Mouse (Mus musculus): ENCODE measurements around the gene Elovl2. TPM values are rescaled to one million over a fixed set of nuclear protein-coding genes. Genes with fewer than 3 reads are reported as not detected.
"Not testable (repeated sequence)": the region's sequence is repeated elsewhere in the genome, so short reads cannot be mapped to it uniquely, and the experiment has no call there.

Gene Elovl2
- polyA plus RNA-seq (2012; rRNA removed) (2.3 and 2.7 TPM in 2 replicates), polyA plus RNA-seq (2014; fragmentation: Nextera tagmentation; extraction: Ambion mirVana) (2.5 and 3.7 TPM in 2 replicates)

DNA sequence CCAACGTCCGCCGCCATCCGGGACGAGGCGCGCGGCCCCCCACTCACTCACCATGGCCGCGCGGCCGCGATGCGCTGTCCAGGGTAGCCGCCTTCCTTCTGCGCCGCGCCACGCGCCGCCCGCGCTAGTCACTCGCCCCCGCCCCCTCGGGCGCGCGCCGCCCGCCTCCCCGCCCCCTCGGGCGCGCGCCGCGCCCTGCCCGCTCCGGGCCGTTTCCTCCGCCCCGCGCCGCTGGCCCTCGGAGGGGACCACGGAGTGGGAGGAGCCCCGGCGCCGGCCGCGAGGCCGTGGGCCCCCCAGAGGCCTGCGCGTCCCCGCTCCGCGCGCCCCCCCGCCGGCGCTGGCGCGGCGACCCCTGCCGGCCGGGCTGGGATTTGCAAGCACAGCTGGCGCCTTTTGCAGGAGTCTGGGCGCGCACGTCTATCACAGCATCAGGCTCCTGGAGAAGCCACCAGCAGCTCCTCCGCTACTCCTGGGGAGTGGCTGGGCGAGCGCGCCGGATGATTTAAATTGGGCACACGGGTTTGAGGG, at the start of gene Elovl2:
Elovl2 (minus strand) TSS at position 102 of the 531 bp plus-strand sequence.
- ATAC-seq (ENCODE audit: low FRiP score, low read depth) (peak; percentile 96), DNase-seq (ENCODE audit: low spot score) (peak; percentile 82)
- Histone ChIP-seq H3K4me1 (ENCODE audit: control insufficient read depth, insufficient read depth, low read length) (no peaks in the 10 kb centered on the region), H3K4me3 (replicated peaks; ENCODE audit: low read length) (peak within 1 kb of the TSS; percentile 58), H3K9me3 (ENCODE audit: control insufficient read depth, low read length) (peaks cover 11% of the 10 kb centered on the region; the same call in 1 of the 2 replicates), H3K9ac (ENCODE audit: low read depth, low read length, severe bottlenecking) (peak within 1 kb of the TSS; percentile 60), H3K27ac (replicated peaks; ENCODE audit: low read depth, low read length) (no peak within 1 kb of the TSS), H3K36me3 (ENCODE audit: control insufficient read depth, insufficient read depth, low read length) (no peaks in the 10 kb centered on the region), H3K4me2 (replicated peaks; ENCODE audit: low read depth, low read length, severe bottlenecking) (peak within 1 kb of the TSS; percentile 66), H3K27me3 (ENCODE audit: control insufficient read depth, insufficient read depth, low read length) (no peaks in the 10 kb centered on the region)
- no peak for TF ChIP-seq POLR2A (IDR thresholded peaks at IDR 0.05; ENCODE audit: borderline replicate concordance, extremely low read depth, insufficient read depth, insufficient read length)
- 2% methylated on average over 39 of the region's 77 CpGs for WGBS

DNA sequence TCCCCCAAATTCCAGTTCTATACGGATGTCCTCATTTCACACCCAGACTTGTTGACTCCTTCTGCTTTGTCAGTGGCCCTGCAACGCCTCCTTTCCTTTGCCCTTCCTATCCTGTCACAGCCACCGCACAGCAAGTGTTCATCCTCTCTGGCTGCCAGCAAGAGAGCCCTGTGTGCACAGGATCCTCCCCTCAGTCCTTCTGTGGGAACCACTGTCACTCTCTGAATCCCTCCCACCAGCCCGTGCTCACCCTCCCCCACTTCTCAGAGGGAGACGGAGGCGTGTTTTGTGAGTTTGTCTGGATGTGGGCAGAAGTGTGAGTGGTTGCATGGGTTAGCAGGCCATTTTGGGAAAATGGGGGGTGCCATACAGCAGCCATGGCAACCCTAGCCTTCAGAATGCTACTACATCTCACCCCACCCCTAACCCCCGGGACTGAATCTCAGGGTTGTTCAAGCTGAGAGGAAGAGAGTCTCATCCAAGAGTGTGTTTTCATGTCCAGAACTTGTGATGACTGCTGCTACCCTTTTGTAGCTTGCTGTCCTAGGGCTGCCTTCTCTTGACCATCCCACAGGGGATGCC, 47.7 kb upstream of the Elovl2 start:
- H3K36me3 ChIP-seq (ENCODE audit: control insufficient read depth, insufficient read depth, low read length), result no peaks in the 10 kb centered on the region
- no peak overlapping the region for H3K4me2 ChIP-seq (replicated peaks; ENCODE audit: low read depth, low read length, severe bottlenecking)
- DNase-seq (ENCODE audit: low spot score) (no peak), ATAC-seq (ENCODE audit: low FRiP score, low read depth) (no peak)
- TF ChIP-seq POLR2A (IDR thresholded peaks at IDR 0.05; ENCODE audit: borderline replicate concordance, extremely low read depth, insufficient read depth, insufficient read length), result no peak
- no peak overlapping the region for H3K27ac ChIP-seq (replicated peaks; ENCODE audit: low read depth, low read length)
- no peaks in the 10 kb centered on the region for H3K4me1 ChIP-seq (ENCODE audit: control insufficient read depth, insufficient read depth, low read length)
- H3K27me3 ChIP-seq (ENCODE audit: control insufficient read depth, insufficient read depth, low read length), result no peaks in the 10 kb centered on the region
- H3K9me3 ChIP-seq (ENCODE audit: control insufficient read depth, low read length), result 0 out of 2 replicates have a peak, but pooled peaks cover 7% of the 10 kb centered on the region
- no peak overlapping the region for H3K9ac ChIP-seq (ENCODE audit: low read depth, low read length, severe bottlenecking)
- no peak overlapping the region for H3K4me3 ChIP-seq (replicated peaks; ENCODE audit: low read length)
- 65% methylated on average over 7 of the region's 7 CpGs for WGBS

DNA sequence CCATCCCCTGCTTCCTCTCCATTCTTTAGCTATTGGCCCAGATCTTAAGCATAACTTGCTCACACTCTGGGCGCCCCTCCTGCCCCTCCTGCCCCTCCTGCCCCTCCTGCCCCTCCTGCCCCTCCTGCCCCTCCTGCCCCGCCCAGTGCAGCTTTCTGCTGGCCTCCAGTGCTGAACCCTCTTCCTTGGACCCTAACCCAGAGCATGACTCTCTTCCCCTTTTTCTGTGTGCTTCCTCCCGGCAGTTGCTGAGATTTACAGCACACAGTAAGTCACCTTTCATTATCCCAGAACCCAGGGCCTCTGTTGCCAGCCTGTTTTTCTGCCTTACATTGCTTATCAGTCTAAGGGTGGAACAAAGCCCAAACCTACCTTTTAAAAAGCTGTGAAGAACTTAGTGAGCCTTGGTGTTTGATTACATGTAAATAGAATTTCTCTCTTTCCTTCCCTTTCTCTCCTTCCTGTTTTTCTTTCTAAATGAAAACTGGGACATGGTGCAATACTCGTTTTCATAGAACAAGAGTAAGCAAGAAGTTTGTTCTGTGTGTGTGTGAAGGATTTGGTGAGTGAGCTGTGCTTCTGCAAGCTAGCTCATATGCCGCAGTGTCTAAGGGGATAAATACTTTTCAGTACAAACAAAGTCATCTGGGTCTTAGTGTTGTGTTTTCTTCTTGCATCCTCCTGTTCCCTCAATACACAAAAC, 43.2 kb upstream of the Elovl2 start:
- 71% methylated on average over 5 of the region's 5 CpGs for WGBS
- DNase-seq (ENCODE audit: low spot score), result no peak

GRCm38 (mm10) chr13:41261617-41262016, 41.4 kb upstream of the Elovl2 start:
- not testable (repeated sequence) for H3K27ac ChIP-seq (replicated peaks; ENCODE audit: low read depth, low read length); H3K9me3 ChIP-seq (ENCODE audit: control insufficient read depth, low read length); H3K4me3 ChIP-seq (replicated peaks; ENCODE audit: low read length); H3K36me3 ChIP-seq (ENCODE audit: control insufficient read depth, insufficient read depth, low read length); ATAC-seq (ENCODE audit: low FRiP score, low read depth); H3K4me2 ChIP-seq (replicated peaks; ENCODE audit: low read depth, low read length, severe bottlenecking); DNase-seq (ENCODE audit: low spot score); H3K9ac ChIP-seq (ENCODE audit: low read depth, low read length, severe bottlenecking); H3K4me1 ChIP-seq (ENCODE audit: control insufficient read depth, insufficient read depth, low read length); H3K27me3 ChIP-seq (ENCODE audit: control insufficient read depth, insufficient read depth, low read length)
- 97% methylated on average over 8 of the region's 8 CpGs for WGBS

More for the DNA sequence above, 43.2 kb upstream of the Elovl2 start:
- no peaks in the 10 kb centered on the region for H3K4me1 ChIP-seq (ENCODE audit: control insufficient read depth, insufficient read depth, low read length)
- ATAC-seq (ENCODE audit: low FRiP score, low read depth), result no peak
- no peak overlapping the region for H3K9ac ChIP-seq (ENCODE audit: low read depth, low read length, severe bottlenecking)
- no peaks in the 10 kb centered on the region for H3K36me3 ChIP-seq (ENCODE audit: control insufficient read depth, insufficient read depth, low read length)
- H3K27me3 ChIP-seq (ENCODE audit: control insufficient read depth, insufficient read depth, low read length), result no peaks in the 10 kb centered on the region
- no peak overlapping the region for H3K27ac ChIP-seq (replicated peaks; ENCODE audit: low read depth, low read length)
- H3K9me3 ChIP-seq (ENCODE audit: control insufficient read depth, low read length), result 0 out of 2 replicates have a peak, but pooled peaks cover 7% of the 10 kb centered on the region
- H3K4me3 ChIP-seq (replicated peaks; ENCODE audit: low read length), result no peak overlapping the region
- no peak for TF ChIP-seq POLR2A (IDR thresholded peaks at IDR 0.05; ENCODE audit: borderline replicate concordance, extremely low read depth, insufficient read depth, insufficient read length)
- H3K4me2 ChIP-seq (replicated peaks; ENCODE audit: low read depth, low read length, severe bottlenecking), result no peak overlapping the region

GRCm38 (mm10) chr13:41257851-41258250, 37.6 kb upstream of the Elovl2 start:
- ATAC-seq (ENCODE audit: low FRiP score, low read depth) (no peak), DNase-seq (ENCODE audit: low spot score) (no peak)
- no peak for TF ChIP-seq POLR2A (IDR thresholded peaks at IDR 0.05; ENCODE audit: borderline replicate concordance, extremely low read depth, insufficient read depth, insufficient read length)
- H3K9me3 ChIP-seq (ENCODE audit: control insufficient read depth, low read length), result no peaks in the 10 kb centered on the region
- 82% methylated on average over 4 of the region's 4 CpGs for WGBS
- H3K4me2 ChIP-seq (replicated peaks; ENCODE audit: low read depth, low read length, severe bottlenecking), result no peak overlapping the region
- H3K27ac ChIP-seq (replicated peaks; ENCODE audit: low read depth, low read length), result no peak overlapping the region
- no peak overlapping the region for H3K4me3 ChIP-seq (replicated peaks; ENCODE audit: low read length)
- H3K4me1 ChIP-seq (ENCODE audit: control insufficient read depth, insufficient read depth, low read length), result no peaks in the 10 kb centered on the region
- H3K9ac ChIP-seq (ENCODE audit: low read depth, low read length, severe bottlenecking), result no peak overlapping the region
- H3K36me3 ChIP-seq (ENCODE audit: control insufficient read depth, insufficient read depth, low read length), result no peaks in the 10 kb centered on the region
- no peaks in the 10 kb centered on the region for H3K27me3 ChIP-seq (ENCODE audit: control insufficient read depth, insufficient read depth, low read length)

Data from limb, embryonic 14.5 days (tissue).